Mouse (Mus musculus) ovary, adult 18-20 months (tissue): ENCODE results near the gene Ccnk.

Source experiments
- DNase-seq: peaks from one replicate; pipeline ENCODE4 v3.0.0; 2022; ENCODE audit warnings: low spot score, mixed read lengths

The Ccnk gene

DNA sequence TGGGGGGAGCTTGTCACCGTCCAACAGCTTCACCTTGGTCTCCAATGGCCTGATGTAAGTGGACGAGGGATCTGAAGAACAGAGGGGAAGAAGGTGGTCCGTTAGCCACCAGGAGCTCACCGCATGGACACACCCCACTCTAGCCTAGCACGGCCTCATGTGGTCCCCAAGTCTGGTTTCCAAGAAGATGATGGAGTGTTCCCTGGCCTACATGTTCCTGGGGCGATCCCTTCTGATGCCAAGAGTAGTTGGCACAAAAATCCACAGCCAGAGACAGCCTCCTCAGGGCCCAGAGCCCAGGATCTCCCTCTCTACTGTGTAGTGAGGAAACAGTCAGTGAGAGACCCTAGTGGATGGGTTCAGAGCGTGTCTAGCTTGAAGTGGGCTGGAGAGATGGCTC is 42.3 kb downstream of the Ccnk start:
- DNase-seq: no peak

DNA sequence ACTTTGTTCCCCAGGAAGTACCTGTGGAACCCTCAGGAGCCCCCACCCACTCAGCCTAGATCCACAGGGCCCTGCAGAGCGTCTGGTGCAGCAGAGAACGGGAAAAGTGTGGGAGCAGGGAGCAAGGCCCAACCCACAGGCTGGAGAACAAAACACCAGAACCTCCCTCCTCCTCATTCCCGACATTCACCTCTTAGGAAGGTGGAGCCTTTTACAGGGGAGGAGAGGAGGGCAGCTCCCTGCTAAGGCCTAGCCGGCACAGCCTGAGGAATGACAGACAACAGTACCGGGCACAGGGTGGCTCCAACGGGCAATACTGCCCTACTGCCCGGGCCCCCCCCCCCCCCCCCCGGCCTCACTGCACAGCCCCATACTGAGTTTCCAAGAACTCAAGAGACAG is 44.0 kb downstream of the Ccnk start:
- DNase-seq: no peak

DNA sequence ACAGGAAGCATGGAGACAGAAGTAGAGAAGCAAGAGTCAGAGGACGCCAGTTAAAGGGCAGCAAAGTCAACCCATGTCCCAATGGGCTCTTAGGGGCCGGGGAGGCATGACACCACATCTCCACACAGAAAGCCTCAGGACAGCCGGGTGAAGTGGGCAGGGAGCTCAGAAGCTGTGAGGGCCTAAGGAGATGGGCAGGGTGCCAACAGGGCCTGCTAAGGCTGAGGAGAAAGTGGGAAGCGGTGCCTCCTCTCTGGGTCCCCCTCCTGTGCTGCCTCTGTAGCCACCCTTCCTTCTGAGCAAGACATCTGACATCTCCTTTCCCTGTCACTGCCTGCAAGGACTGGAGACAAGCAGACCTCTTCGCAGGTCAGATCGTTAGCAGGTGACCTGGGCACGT is 46.4 kb downstream of the Ccnk start:
- no peak for DNase-seq

DNA sequence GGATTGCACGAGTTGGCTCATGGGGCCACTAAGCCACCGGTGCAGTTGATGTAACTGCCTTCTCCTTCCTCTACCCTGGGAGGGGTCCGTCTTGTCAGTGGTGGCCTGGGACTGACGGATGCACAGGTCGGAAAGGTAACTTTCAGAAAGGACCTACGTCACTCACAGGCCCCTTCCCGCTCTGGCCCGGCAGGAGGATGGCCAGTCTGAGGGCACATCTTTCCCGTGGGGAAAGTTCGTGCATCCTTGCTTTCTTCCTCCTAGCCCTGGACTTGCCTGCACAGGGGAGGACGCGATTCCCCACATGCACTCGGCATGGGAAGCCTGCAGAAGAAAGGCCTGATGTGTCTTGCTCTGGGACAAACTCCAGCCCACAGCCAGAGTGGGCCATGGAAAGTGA is 46.8 kb downstream of the Ccnk start:
- DNase-seq: no peak

DNA sequence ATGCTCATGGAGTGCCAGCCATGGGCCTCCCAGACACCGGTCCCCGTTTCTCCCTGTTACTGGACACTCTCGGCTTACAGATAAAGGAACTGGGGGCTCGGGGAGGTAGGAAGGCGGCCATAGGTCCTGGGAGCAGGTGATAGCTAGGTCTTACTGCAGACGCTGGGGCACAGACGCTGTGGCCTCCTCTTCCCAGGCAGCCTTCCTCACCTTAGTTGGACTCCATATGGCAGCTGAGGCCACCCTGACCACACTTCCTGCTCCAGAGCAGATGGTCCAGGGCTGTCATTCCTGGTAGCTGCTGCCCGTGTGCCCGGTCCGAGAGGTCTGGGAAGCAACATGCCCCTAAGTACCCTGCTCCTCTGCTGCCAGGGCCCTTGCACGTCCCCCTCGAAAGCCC is 47.6 kb downstream of the Ccnk start:
- no peak for DNase-seq

DNA sequence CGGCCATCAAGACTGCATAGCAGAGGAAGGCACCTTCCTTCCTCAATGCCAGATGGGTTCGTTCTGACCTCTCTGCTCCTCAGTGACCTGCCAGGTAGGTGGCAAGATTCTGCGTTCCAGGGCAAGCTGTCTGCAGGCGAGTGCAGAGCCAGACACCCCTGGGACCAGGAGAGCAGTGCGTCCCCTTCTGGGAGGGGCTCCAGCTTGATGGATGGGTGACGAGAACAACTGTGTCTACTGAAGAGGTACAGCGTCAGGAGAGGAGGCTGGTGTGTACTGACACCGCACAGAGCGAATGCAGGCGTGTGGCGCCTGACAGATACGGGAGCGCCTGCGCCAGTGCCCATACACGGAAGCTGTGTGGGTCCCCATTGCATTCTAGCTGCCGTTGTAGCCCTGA is 48.1 kb downstream of the Ccnk start:
- DNase-seq: no peak

DNA sequence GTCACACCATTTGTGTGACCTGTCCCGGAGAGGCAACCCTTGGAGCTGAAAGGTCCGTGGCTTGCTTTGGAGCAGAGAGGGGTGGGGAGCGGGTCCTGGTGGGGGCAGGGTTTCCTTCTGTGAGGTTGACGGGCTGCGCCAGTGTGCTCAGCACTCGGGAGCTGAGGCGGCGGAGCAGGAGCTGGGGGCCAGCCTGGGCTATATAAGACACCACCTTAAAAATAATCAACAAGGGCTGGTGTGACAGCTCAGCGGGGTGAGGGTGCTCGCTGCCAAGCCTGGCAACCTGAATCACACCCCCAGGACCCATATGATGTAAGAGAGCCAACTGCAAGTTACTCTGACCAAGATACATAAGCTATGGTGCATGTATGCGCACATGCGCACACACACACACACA is 50.7 kb downstream of the Ccnk start:
- no peak for DNase-seq

DNA sequence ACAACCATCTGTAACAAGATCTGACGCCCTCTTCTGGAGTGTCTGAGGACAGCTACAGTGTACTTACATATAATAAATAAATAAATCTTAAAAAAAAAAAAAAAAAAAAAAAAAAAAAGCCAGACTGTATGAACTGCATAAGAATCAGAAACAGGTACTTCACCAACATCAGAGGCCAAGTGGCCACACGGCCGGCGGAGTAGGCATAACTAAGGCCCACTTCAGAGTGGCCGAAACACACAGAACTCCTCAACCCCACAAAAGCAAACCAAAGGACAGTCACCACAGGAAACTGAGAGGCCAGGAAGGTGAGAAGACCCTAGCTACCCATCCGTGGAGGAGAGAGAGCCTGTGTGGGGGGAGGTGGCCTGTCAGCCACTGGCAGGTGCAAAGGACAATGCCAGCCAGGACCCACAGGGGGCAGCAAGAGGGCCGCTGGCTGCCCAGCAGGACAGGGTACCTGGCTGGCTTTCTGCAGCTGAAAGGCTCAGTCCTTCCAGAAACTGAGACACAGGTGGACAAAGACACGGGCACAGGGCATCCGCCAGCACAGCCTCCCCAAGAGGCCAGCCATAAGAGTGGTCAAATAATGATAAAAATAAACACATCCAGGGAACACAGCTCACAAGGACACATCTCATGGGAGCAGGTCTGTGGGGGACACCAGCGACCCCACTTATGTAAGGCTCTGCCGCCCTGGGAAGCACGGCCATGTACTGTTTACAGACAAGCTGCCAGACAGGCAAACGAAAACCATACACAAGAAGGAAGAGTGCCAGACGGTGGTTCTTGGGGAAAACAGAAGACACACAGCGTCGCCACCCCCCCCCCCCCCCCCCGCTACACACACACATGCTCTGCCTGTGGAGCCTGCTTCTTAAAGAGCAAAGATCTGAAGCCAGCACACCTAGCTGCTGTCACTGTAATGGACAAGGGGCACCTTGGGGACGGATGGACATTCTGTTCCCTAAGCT is 51.7 kb downstream of the Ccnk start:
- DNase-seq: no peak

DNA sequence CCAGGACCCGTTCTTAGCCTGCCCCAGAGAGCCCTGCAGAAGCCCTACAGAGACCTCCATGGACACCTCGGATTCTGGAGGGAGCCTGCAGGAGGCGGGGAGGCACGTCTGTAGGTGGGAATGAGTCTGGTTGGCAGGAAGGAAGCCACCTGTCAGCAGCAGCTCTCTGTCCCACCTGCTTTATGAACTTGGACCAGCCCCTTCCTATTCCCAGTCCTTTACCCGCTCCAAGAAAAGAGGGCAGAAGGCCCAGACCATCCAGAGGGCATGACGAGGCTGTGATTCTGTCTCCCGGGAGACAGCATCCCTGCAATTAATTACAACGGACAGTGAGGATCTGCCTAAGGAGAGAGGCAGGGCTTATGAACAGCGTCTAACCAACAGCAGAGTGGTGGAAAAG is 52.5 kb downstream of the Ccnk start:
- DNase-seq: no peak

DNA sequence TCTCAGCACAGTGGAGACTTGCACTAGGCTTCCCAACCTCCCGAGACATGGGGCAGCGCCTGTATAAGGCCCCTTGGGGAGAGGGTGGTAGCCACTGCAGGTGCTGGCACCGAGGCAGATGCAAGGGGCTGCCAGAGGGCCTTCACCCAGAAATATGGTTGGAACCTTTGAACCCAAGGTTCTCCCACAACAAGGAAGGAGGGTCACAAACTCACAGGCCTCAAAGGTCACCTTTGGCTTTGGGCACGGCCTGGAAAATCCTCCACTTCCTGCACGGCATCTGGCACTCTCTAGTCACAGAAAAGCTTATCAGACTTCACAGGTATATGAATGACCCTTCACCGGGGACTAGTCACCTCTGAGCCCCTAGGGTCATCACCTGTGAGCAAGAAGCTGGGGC is 54.4 kb downstream of the Ccnk start:
- no peak for DNase-seq

DNA sequence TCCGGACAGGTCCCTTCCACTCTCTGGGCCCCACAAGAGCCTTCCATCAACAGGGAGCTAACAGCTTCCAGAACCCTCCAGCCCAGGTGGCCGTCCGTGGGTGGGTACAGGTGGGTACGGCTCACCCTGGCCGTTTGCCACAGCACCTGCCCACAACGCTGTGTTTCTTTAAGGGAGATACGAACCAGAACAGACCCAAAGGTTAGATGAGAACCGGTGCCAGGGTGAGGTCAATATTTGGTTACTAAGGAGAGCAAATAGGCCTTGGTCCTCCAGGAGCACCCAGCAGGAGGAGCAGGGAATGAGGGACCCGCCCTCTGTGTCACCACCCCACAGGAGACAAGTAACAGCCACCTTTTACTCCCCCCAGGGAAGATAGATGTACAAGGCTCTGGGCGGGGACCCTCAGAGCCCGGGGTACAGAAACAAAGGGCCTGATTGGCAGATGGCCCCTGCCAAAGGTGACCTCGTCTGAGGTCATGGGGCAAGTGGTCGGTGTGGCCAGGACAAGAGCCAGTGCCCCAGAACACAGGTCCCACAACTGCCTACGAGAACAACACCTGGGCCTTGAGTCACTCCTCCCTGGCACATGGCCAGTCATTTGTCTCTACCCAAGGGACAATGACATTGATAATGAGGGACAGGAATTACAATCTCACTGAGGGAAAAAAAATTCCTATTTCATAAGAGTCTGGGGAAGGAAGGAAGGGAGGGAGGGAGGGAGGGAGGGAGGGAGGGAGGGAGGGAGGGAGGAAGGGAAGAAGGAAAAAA is 55.6 kb downstream of the Ccnk start:
- DNase-seq: no peak

DNA sequence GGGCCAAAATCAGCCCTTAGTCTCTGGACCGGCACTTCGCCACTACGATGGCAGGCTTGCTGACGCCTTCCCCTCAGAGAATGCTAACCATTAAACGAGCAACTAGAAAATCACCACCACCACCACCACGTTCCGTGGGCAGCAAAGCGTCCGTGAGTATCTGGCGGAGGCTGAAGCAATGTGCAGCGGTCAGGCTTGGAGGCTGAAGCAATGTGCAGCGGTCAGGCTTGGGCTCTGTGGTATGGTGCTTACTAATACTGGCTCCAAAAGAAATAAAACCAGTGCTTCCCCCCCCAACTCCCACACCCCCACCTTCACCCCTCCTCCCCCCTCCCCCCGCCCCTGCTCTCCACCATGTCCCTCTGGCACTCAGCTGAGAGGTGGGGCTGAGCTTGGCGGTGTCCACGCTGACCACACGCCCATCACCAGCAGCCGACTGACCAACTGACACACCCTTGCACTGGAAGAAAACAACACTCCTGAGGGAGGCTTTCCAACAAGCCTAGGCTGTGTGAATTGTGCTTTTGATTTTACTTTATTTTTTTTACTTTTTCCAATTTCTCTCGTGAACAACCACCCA is 56.7 kb downstream of the Ccnk start:
- no peak for DNase-seq

DNA sequence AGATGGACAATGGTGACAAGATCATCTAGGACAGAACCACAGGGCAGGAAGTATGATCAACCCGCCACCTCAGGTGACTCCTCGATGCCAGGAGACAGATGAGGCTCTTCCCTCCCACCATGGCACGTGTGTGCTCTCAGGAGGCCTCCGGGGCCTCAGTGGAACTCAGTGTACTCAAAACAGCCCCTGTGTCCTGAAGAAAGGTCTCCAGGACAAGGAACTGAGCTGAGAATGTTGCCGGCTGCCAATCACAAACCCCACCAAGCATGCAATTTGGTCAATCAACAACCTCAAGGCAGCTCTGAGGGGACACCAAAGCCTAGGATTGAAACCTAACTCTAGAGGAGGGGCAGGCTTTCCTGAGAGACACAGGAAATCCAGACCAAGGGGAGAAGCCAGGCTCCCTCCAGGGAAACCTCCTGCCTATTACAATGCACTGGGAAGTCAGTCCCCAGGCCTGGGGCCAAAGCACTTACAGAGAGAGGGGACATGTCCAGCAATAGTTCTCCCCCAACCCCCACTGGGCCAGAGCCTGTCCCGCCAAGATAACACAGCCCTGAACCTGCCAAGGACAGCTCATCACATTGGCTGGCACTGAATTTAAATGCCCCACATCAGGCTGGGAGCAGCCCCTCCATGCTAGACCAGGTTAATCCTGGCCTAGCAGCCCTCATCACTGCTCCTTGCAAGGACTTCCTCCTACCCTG is 58.1 kb downstream of the Ccnk start:
- no peak for DNase-seq

DNA sequence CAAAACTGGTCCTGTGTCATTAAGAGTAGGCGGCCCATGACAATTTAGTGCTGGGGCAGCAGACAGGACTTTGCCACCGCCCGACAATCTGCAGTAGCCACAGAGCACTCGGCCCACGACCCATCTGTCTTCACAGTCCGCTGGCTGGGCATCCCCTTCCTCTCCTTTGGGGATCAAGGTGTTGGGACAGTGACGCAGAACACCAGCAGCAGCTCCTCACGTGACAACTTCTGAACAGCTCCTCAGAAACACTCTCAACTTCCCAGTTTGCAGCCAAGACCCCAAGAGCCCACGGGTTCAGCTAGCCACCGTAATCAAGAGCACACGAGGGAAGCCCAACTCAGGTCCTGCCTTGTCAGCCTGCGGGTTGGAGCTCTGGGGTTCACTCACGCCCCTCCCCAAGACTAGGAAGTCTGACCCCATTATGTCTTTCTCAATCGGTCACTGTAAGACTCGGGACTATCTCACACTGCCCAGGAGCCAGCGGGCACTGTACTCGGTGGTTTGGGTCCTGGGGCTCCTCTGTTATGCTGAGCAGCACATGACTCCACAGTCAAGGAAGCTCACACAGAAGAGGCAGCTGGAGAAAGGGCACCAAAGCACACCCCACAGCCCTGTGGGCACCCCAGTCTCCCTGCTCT is 59.1 kb downstream of the Ccnk start:
- no peak for DNase-seq

DNA sequence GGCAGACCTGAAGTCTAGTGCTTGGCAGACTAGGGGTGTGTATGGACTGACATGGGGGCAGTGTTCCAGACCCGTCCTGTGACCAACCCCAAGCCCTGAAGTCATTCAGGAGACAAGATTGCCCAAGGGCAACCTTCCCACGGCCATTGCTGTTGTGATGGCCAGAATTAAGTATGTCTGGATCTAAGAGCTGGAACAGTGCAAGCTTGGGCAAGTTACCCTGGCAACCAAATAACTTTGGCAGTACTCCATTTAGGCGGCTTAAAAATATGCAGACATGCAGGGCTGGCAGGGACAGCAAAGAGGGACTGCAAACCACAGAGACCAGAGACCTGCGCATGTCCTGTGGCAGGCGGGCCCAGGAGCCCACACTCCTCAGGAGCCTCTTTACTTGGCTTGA is 60.1 kb downstream of the Ccnk start:
- peak; percentile 46 for DNase-seq

DNA sequence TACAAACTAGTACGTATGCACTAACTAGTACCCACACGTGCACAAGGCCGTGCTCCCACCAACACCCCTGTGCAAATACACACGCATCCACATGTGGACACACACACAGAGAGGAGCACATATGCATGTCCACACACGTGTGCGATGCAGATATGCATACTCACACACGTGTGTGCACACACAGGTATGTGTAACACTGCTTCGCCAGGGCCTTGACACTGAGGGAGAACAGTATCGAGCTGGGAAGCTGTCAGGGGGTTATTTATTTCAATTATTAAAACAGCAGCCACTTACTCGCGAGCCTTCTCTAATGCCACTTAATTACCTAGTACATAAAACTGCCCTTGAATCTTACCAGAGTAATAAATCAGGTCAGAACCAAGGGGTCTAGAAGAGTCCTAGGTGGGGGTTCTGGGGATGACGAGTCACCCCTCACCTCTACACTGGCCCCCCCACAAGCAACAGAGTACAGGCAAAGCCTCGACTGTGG is 61.1 kb downstream of the Ccnk start:
- DNase-seq: no peak

DNA sequence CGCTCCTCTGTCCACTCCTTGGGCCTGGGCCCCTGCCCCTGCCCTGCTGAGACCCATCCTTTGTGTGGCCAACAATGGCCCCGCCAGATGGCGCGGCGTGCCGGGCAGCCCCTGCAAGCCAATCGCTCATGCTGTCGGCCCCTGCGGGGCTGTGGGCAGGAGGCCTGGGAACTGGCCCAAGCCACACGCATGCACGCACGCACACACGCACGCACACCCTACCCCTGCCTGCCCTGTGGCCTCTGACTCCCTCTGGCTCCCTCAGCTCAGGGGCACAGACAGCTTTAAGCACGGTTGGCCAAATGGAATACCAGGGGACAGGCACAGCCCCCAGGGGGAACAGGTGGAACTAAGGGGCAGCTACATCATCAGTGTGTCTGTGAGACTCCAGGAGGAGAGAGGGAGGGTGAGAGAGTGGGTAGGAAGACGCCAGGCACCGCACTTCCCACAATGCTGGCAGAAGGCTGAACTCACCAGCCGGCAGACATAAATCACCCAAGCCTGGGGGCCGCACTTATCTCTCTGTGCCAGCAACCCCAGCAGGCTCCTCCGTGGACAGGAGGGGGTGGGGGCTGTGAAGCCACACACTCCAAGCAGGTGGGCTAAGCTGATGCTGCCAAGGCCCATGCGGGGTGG is 61.7 kb downstream of the Ccnk start:
- DNase-seq: no peak

DNA sequence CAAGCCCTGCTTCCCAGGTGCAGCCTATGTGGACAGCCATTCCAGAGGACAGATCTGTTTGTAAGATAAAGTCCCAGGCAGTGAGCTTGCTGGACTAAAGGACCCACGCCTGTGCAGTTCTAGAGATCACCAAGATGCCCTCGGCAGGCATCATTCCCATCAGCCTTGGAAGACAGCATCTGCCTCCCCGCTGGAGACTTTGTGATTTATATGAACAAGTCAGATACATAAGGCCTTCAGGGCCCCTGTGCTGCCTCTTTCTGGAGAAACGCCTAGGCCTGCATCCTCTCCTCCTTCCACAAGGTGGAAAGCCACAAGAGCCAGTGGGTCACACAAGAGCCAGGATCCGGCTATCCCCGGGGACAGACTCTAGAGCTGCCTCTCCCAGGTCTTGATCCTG is 62.2 kb downstream of the Ccnk start:
- DNase-seq: no peak

DNA sequence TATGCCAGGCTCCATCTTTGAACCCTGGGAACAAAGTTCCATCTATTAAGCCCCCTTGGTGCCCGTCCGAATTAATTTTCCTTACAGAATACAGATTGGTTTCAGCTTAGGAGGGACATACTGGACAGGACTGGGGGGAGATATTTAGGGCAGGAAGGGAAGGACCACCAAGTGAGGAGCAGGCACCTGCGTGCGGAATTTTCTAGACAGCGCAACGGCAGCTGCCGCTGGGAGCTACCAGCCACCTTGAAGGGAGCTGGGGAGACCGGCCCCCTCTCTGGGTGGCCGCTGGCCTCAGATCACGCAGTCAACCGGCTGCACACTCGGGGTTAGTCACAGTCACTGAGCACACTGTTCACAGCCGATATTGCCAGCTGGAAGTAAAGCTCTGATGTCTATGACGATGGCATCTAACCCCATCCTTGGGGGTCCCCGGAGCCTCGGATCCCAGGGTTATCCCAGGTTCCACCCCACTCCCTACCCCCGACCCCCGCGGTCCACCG is 62.9 kb downstream of the Ccnk start:
- no peak for DNase-seq

DNA sequence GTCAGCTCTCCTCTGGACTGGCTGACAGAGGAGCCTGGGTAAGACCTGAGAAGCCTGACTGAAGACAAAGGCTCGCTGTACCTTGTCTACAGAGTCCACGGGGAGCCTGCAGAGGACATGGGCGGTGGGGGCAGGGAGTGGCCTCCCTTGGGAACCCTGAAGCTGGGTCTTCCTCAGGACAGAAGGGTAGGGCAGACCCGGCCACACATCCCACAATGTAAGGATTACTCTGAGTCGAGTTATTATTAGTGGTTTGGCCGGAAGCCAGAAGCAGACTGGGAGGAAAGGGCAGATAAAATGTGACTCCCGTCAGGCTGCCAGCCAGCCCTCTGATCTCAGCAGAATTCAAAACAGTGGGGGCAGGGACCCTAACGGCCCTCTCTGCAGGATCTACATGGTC is 65.4 kb downstream of the Ccnk start:
- DNase-seq: peak; percentile 79

DNA sequence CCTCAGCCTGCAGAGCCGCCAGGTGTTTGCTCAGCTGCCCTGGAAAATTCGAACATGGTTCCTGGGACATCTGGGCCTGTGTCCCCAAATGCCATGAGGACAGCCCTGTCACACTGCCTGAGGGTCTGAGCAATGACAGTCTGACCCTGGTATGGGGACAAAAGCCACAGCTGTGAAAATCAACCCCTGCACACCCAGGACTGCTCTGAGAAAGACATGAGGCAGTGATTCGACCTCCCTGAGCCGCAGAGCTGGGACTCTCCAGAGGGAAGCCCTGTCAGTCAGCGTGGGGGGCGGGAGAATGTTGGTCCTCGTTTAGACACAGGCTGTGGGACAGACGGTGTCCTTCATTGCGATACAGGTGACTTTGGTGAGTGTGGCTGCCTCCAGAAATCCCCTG is 66.2 kb downstream of the Ccnk start:
- no peak for DNase-seq
